Mouse (Mus musculus): ENCODE measurements at regions not wholly inside any gene's neighbourhood (a gene's known extent, or its start where the extent isn't known, plus 50 kb on each side); places are given as distances from the start of the nearest gene placed in this dataset.

- WGBS, result 71% methylated on average over 6 of the region's 6 CpGs
- H3K27ac ChIP-seq (ENCODE audit: insufficient read depth, low read depth, low read length), result no peak overlapping the region
- TF ChIP-seq CTCF (IDR thresholded peaks at IDR 0.05; ENCODE audit: extremely low read depth, insufficient read length, insufficient replicate concordance, low read depth, low read length), result no peak
- peaks cover 3% of the 10 kb centered on the region; the same call in 1 of the 2 replicates for H3K4me1 ChIP-seq (ENCODE audit: control insufficient read depth, insufficient read depth, insufficient read length, low read length)
- no peaks in the 10 kb centered on the region for H3K27me3 ChIP-seq (ENCODE audit: control insufficient read depth, insufficient read depth, low read length)
- no peaks in the 10 kb centered on the region for H3K36me3 ChIP-seq (ENCODE audit: control insufficient read depth, insufficient read depth, low read length)
- H3K4me3 ChIP-seq (ENCODE audit: low read depth, low read length), result no peak overlapping the region
Observed at GRCm38 (mm10) chr12:79929846-79930245, 183.0 kb downstream of the Zfp36l1 start.

- WGBS, result 26% methylated on average over 6 of the region's 6 CpGs
- peaks cover 3% of the 10 kb centered on the region; the same call in 1 of the 2 replicates for H3K4me1 ChIP-seq (ENCODE audit: control insufficient read depth, insufficient read depth, insufficient read length, low read length)
- H3K4me3 ChIP-seq (ENCODE audit: low read depth, low read length), result no peak overlapping the region
- no peaks in the 10 kb centered on the region for H3K36me3 ChIP-seq (ENCODE audit: control insufficient read depth, insufficient read depth, low read length)
- TF ChIP-seq POLR2A (IDR thresholded peaks at IDR 0.05; ENCODE audit: low read depth, low read length) (no peak), CTCF (IDR thresholded peaks at IDR 0.05; ENCODE audit: extremely low read depth, insufficient read length, insufficient replicate concordance, low read depth, low read length) (no peak)
- peak overlapping the region; percentile 60 for H3K27ac ChIP-seq (ENCODE audit: insufficient read depth, low read depth, low read length)
- no peaks in the 10 kb centered on the region for H3K27me3 ChIP-seq (ENCODE audit: control insufficient read depth, insufficient read depth, low read length)
Observed at GRCm38 (mm10) chr12:79928739-79929380, 184.0 kb downstream of the Zfp36l1 start.

- peaks cover 3% of the 10 kb centered on the region; the same call in 1 of the 2 replicates for H3K4me1 ChIP-seq (ENCODE audit: control insufficient read depth, insufficient read depth, insufficient read length, low read length)
- H3K27ac ChIP-seq (ENCODE audit: insufficient read depth, low read depth, low read length), result no peak overlapping the region
- H3K27me3 ChIP-seq (ENCODE audit: control insufficient read depth, insufficient read depth, low read length), result no peaks in the 10 kb centered on the region
- H3K4me3 ChIP-seq (ENCODE audit: low read depth, low read length), result no peak overlapping the region
- 82% methylated on average over 4 of the region's 4 CpGs for WGBS
- no peaks in the 10 kb centered on the region for H3K36me3 ChIP-seq (ENCODE audit: control insufficient read depth, insufficient read depth, low read length)
- TF ChIP-seq POLR2A (IDR thresholded peaks at IDR 0.05; ENCODE audit: low read depth, low read length) (no peak), CTCF (IDR thresholded peaks at IDR 0.05; ENCODE audit: extremely low read depth, insufficient read length, insufficient replicate concordance, low read depth, low read length) (no peak)
Observed at GRCm38 (mm10) chr12:79928298-79928697, 184.5 kb downstream of the Zfp36l1 start.

GRCm38 (mm10) chr12:79925704-79926588, 186.9 kb downstream of the Zfp36l1 start:
- Histone ChIP-seq H3K4me1 (ENCODE audit: control insufficient read depth, insufficient read depth, insufficient read length, low read length) (peaks cover 3% of the 10 kb centered on the region; the same call in 1 of the 2 replicates), H3K27ac (ENCODE audit: insufficient read depth, low read depth, low read length) (no peak overlapping the region), H3K4me3 (ENCODE audit: low read depth, low read length) (no peak overlapping the region), H3K27me3 (ENCODE audit: control insufficient read depth, insufficient read depth, low read length) (no peaks in the 10 kb centered on the region), H3K36me3 (ENCODE audit: control insufficient read depth, insufficient read depth, low read length) (no peaks in the 10 kb centered on the region)
- TF ChIP-seq CTCF (IDR thresholded peaks at IDR 0.05; ENCODE audit: extremely low read depth, insufficient read length, insufficient replicate concordance, low read depth, low read length), result no peak
- TF ChIP-seq POLR2A (IDR thresholded peaks at IDR 0.05; ENCODE audit: low read depth, low read length), result no peak
- 56% methylated on average over 6 of the region's 6 CpGs for WGBS

GRCm38 (mm10) chr12:79924921-79925703, 187.7 kb downstream of the Zfp36l1 start:
- no peak overlapping the region for H3K4me3 ChIP-seq (ENCODE audit: low read depth, low read length)
- peaks cover 3% of the 10 kb centered on the region; the same call in 1 of the 2 replicates for H3K4me1 ChIP-seq (ENCODE audit: control insufficient read depth, insufficient read depth, insufficient read length, low read length)
- 80% methylated on average over 16 of the region's 16 CpGs for WGBS
- no peak overlapping the region for H3K27ac ChIP-seq (ENCODE audit: insufficient read depth, low read depth, low read length)
- H3K27me3 ChIP-seq (ENCODE audit: control insufficient read depth, insufficient read depth, low read length), result no peaks in the 10 kb centered on the region
- no peak for TF ChIP-seq CTCF (IDR thresholded peaks at IDR 0.05; ENCODE audit: extremely low read depth, insufficient read length, insufficient replicate concordance, low read depth, low read length)
- no peak for TF ChIP-seq POLR2A (IDR thresholded peaks at IDR 0.05; ENCODE audit: low read depth, low read length)
- no peaks in the 10 kb centered on the region for H3K36me3 ChIP-seq (ENCODE audit: control insufficient read depth, insufficient read depth, low read length)

- 85% methylated on average over 6 of the region's 6 CpGs for WGBS
- H3K36me3 ChIP-seq (ENCODE audit: control insufficient read depth, insufficient read depth, low read length), result no peaks in the 10 kb centered on the region
Observed at GRCm38 (mm10) chr12:79923811-79924210, 189.0 kb downstream of the Zfp36l1 start.

More at GRCm38 (mm10) chr12:79923811-79924210, 189.0 kb downstream of the Zfp36l1 start:
- H3K27me3 ChIP-seq (ENCODE audit: control insufficient read depth, insufficient read depth, low read length), result no peaks in the 10 kb centered on the region
- no peak overlapping the region for H3K4me3 ChIP-seq (ENCODE audit: low read depth, low read length)
- no peak for TF ChIP-seq CTCF (IDR thresholded peaks at IDR 0.05; ENCODE audit: extremely low read depth, insufficient read length, insufficient replicate concordance, low read depth, low read length)
- no peak for TF ChIP-seq POLR2A (IDR thresholded peaks at IDR 0.05; ENCODE audit: low read depth, low read length)
- H3K4me1 ChIP-seq (ENCODE audit: control insufficient read depth, insufficient read depth, insufficient read length, low read length), result peaks cover under 1% of the 10 kb centered on the region; the same call in 1 of the 2 replicates
- H3K27ac ChIP-seq (ENCODE audit: insufficient read depth, low read depth, low read length), result no peak overlapping the region

Measured in small intestine, adult 2 months (tissue).